Mouse (Mus musculus) heart, postnatal 10 days (tissue): Measurements from ENCODE around the gene App. TPM values are rescaled to one million over a fixed set of nuclear protein-coding genes. Genes with fewer than 3 reads are reported as not detected.

Source experiments
- DNase-seq, 2 experiments: peaks; one replicate each; pipeline ENCODE4 v3.0.0; 2021
- intact Hi-C: fragments of 180-260 bp; cut with DNase I; formaldehyde crosslinking; loops from one replicate; pipeline ENCODE4 v1.15.1; 2025
- total RNA-seq, 2 experiments: library from RNA; stranded (reverse); gene quantifications; 2 replicates each; pipeline ENCODE4 v1.2.3; 2021

Gene App
- total RNA-seq, 2 experiments from 2014 or later = 231 to 247 TPM

DNA sequence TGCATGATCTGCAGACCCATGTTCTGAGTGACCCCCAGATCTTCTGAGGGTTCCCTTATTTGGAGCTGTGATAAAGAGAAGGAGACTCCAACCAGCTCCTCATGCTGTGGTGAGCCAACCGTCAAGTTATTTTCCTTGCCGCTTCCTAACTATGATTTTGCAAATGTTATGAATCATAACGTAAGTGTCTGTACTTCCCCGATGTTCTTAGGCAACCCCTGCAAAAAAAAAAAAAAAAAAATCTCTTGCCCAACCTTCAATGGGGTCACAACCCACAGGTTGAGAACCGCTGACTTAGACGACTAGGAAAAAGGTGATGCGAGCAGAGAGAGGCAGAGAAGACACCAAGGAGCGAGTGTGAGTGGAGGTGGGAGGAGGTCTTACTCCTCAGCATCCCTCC lies 21.1 kb downstream of the App start:
- no peak for DNase-seq
- intact Hi-C loops = no loop called here

- DNase-seq = no peak
- intact Hi-C loops = no loop called here
Measured at GRCm38 (mm10) chr16:85151681-85152080, 21.9 kb downstream of the App start.

DNA sequence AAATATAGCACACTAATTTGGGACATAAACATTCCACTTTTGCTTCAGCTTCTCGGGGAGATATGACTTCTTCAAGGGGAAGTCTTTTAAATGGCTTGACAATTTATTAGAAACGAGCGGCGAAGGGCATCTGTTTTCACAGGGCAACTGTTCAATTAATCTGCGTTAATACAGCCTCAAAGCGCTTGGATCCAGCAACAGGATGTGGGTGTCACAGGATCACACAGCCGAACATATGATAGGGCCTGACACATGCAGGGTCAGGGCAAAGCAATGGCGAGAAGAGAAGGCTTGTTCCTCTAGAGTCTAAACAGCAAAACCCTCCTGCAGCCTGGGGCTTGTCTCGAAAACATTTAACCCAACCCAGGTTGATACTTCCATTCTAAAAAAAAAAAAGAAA lies 22.7 kb downstream of the App start:
- DNase-seq = peak in 1 of 2 experiments; percentile 30
- intact Hi-C loops = no loop called here

DNA sequence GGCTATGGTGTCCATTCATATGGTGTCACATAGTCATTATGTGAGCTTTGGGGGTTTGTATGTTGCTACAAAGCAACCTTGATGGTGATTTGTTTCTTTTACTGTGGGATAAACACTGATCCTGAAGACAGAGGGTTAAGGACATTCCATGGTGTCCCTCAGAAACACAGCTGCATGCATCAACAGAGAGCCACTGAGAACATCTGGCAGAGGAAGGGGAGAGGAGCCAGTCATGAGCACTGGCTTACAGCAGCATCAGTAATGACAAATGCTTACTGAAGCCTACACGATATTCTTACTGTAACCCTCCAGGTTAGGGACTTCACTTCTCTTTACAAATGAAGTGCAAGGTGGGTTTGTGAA lies 24.1 kb downstream of the App start:
- intact Hi-C loops = loop anchor here (2.0 kb wide), 1 partner anchor 19 kb away; no protein-coding TSS in a partner anchor
- DNase-seq = no peak

- DNase-seq = peak; percentile 83 to 86
- intact Hi-C loops = loop anchor here (2.0 kb wide), 1 partner anchor 20 kb away; no protein-coding TSS in a partner anchor
Measured at GRCm38 (mm10) chr16:85148615-85149508, 24.7 kb downstream of the App start.

GRCm38 (mm10) chr16:85147440-85147839 lies 26.1 kb downstream of the App start:
- DNase-seq = no peak
- intact Hi-C loops = no loop called here

DNA sequence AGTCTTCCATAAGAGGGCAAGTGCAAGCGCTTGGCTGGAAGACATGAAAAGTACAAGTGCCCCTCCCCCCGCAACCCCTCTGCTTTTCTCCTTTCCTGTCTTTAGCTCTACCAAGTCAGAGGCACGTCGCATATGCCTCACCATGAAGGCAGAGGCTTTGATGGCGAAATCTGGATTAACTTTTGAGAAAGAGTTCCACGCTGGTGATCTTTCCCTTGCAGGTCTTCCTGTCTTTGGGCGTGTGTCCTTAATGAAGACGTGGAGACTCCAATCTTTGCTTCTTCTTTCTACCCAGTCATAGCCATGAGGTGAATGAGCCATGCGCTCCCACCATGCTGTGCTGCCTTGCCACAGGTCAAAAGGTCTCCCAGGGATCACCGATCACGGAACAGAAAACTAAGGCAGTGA lies 27.8 kb downstream of the App start:
- no peak for DNase-seq
- intact Hi-C loops = no loop called here

- intact Hi-C loops = no loop called here
- DNase-seq = no peak
Measured at GRCm38 (mm10) chr16:85145369-85145768, 28.2 kb downstream of the App start.

- no peak for DNase-seq
- intact Hi-C loops = no loop called here
Measured at GRCm38 (mm10) chr16:85144401-85144800, 29.2 kb downstream of the App start.

- intact Hi-C loops = no loop called here
- no peak for DNase-seq
Measured at GRCm38 (mm10) chr16:85143863-85144262, 29.7 kb downstream of the App start.

DNA sequence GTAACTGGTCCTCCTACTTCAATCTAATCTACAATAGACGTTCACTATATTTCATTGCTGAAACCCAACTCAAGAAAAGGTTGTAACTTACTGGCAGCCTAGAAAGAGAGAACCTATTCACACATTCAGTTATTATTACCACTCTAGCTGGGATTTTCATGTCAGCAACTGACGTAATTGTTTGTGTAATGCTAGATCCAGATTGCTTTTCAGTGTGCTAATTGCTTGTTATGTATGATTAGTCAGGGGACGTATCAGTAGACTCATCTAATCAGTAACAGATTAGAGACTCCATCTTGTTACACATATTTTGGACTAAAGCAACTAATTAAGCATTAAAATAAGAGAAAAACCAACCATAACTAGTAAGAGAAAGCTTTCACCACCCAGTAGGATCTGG lies 30.4 kb downstream of the App start:
- no peak for DNase-seq
- intact Hi-C loops = no loop called here

- no peak for DNase-seq
- intact Hi-C loops = no loop called here
Measured at GRCm38 (mm10) chr16:85141404-85141803, 32.2 kb downstream of the App start.

GRCm38 (mm10) chr16:85139178-85139604 lies 34.4 kb downstream of the App start:
- DNase-seq = no peak
- intact Hi-C loops = no loop called here

GRCm38 (mm10) chr16:85137348-85137747 lies 36.2 kb downstream of the App start:
- no peak for DNase-seq
- intact Hi-C loops = no loop called here

DNA sequence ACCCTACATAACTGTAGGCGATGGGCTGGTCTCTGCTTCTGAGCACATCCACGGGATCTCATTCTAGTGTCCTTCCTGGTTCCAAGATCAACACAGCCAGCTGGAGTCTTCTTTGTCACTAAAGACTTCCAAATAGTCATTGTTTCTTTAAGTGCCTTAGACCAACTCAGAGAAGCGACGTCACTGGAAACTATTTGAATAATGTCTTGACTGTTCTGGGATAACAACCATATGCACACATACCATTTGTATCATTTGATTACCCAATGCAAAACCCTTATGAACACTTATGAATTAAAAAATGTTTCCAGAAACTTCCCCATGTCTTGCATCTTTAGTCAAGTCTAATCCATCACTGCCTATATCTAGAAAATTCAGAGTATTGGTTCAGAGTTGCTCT lies 37.5 kb downstream of the App start:
- intact Hi-C loops = no loop called here
- no peak for DNase-seq

DNA sequence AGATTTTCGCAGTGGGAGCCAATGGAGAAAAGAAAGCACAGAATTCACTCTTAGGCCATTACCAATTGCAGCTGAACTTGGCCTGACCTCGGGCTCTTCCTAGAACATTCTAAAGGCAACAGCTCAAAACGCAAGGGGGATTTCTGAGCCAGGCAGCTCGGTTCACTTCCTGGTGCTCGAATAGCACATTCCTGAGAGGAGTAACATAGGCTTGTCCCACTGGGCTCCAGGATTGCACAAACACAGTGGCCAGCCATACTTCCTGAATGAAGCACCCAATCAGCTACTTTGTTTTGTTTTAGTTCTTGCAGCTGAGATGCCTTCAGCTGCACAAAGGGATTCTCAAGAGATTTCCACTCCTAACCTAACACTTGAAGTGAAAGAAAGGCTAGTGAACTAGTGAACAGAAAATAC lies 40.1 kb downstream of the App start:
- DNase-seq = peak; percentile 81 to 85
- intact Hi-C loops = loop anchor here (5.0 kb wide), 1 partner anchor 39 kb away; the partner anchor contains the start of gene App

DNA sequence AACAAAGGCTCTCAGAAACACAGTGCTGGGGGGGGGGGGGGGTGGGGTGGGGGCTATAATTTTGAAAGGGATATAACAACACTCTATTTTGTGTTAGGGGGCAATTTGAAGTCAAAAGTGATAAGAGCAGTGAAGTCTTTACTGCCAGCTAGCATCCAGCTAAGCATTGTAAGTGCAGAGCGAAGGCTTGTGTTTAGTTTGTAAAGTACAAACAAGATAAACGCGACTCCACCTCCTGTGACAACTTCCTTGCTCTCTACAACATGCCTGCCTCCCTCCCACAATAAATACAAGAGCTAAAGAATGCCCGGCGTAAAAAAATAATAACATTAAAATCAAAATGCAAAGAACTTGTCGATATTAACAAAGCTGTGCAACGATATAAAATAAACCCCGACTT lies 40.5 kb downstream of the App start:
- DNase-seq = no peak
- intact Hi-C loops = loop anchor here (5.0 kb wide), 1 partner anchor 39 kb away; the partner anchor contains the start of gene App

- intact Hi-C loops = loop anchor here (5.0 kb wide), 1 partner anchor 40 kb away; the partner anchor contains the start of gene App
- no peak for DNase-seq
Measured at GRCm38 (mm10) chr16:85132182-85132581, 41.4 kb downstream of the App start.

GRCm38 (mm10) chr16:85130861-85131556 lies 42.6 kb downstream of the App start:
- no peak for DNase-seq
- intact Hi-C loops = loop anchor here (5.0 kb wide), 1 partner anchor 41 kb away; the partner anchor contains the start of gene App

- intact Hi-C loops = no loop called here
- DNase-seq = no peak
Measured at GRCm38 (mm10) chr16:85128693-85129657, 44.6 kb downstream of the App start.

DNA sequence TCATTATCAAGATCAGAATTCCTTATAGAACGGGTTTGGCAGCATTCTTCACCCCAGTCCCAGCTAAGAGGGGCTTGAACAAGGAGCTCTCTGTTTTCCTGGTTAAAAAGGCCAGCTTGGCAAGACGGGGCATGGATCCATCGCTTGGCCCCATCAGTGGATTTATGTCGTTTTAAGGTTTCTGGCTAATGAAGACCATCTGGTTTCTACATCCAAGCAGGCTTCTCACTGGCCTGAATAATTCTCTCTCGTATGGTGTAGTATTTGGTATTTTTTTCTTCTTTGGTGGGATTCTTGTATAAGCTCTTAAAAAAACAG lies 45.3 kb downstream of the App start:
- DNase-seq = no peak
- intact Hi-C loops = no loop called here
